Mouse (Mus musculus) cerebellum, adult 18-20 months (tissue): ENCODE measurements around the gene Dbndd2.
A peak's percentile ranks its signal among the peaks of the same experiment; 100 is the strongest.

ENCODE experiments used
- DNase-seq, 2 experiments: peaks; one replicate each; pipeline ENCODE4 v3.0.0; 2021

Gene Dbndd2

DNA sequence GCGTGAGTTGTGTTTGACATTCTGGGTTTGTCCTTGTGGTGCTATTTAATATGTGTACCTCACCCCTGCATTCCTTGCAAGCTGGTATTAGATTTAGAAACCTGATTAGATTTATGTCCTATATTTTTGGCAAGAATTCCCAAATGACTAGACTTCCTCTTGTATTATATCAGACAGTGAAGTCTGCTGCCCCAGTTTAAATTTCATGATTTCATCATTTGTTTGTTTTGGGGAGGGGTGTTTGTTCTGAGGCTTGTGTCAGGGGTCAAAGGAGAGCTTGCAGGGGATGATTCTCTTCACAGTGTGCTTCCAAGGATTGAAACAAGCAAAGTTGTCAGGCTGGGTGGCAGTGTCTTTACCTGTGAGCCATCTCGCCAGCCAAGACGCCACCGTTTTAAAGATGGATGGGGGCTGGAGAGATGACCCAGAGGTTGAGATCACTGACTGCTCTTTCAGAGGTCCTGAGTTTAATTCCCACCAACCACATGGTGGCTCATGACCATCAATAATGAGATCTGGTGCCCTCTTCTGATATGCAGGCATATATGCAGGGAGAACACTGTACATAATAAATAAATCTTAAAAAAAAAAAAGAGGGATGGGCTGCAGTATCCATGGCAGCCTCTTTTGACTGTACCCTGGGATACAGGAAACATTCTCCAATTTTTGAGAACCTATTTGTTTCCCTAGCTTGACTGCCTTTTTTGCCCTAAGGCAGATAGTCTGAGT, 19.9 kb downstream of the Dbndd2 start:
- DNase-seq = no peak

DNA sequence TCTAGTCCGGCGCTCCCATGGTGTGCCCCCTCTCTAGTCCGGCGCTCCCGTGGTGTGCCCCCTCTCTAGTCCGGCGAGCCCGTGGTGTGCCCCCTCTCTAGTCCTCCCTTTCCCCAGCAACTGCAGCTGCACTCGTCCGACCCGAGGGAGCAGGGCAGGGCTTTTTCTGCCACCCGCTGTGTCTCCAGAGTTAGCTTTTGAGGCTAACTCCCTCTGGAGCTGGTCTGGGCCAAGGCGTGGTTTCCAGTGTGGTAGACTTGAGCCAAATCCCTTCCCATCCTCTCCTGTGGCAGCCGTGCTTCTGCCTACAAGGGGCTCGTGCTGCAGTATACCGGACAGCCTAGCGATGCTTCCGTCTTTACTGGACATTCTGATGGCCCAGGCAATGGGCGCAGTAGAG, 21.9 kb downstream of the Dbndd2 start:
- no peak for DNase-seq

DNA sequence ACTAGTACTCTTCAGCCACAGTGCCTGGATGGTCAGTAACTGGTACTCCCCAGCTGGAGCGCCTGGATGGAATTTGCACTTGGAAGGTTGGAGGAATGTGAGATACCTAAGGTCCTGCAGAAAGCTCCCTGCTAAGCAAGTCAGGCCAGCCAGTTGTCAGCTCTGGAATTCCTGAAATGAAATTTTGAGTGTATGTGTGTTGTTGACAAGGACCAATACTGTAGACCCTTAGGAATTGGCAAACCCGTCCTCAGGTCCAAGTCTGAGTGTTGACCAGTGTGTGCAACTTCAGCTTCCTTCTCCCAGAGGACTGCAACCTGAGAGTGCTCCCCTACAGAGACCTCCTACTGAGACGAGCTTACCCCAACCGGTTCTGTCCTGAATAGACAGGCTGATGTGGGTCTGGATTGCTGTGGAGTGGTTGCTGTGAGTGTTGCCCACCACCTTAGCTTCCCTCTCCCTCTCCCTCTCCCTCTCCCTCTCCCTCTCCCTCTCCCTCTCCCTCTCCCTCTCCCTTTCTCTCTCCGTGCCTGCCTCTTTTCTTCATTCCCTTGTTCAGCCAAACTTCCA, 24.8 kb downstream of the Dbndd2 start:
- no peak for DNase-seq

DNA sequence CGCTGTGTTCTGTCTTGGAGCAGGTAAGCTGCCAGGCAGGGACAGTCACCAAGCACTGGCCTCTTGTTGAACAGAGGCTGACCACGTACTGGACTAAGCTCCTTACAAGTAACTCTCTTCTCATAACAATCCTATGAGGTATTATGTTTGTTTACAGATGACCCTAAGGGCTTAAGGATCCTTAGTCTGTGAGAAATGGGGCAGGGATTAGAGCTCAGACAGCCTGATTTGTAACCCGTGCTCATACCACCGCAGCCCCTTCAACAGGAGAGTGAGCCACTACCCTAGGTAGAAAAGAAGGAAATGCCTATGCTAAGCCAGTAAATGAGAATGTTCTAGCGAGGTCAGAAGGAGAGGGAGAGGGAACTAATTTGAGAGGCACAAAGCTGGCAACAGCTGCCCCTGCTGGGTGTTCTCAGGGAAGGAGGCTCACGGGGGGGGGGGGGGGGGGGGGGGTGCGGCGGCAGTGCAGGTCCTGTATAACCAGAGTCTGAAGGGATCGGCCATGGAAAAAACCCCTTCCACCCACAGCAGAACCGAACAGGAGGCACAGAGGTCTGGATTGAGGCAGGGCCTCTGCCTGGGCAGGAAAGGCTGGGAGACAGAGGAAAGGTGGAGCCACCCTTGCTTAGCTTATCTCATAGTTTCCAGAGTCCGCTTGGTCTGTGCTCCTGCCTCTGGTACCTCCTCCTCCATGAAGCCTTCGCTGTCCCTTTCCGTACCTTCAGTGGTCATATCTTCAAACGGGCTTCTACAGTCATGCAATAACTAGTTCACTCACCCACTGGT, 26.4 kb downstream of the Dbndd2 start:
- no peak for DNase-seq

DNA sequence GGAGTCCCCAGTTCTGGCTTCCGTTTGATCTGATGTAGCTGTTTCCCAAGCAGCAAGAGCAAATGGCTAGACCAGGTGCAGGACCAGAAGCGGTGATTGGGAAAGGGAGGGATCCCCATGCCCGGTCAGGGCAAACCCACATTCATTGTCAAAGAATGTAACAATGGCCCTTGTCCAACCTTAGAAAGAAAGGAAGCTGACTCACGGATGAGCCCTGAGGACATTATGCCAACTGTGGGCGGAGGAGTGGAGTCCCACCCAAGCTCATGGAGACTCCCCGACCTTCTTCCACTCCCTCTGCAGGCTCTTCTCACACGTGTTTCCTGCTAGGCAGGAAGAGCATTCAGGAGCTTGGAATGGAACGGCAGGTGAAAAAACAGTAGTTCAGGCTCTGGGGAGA, 27.5 kb downstream of the Dbndd2 start:
- no peak for DNase-seq

DNA sequence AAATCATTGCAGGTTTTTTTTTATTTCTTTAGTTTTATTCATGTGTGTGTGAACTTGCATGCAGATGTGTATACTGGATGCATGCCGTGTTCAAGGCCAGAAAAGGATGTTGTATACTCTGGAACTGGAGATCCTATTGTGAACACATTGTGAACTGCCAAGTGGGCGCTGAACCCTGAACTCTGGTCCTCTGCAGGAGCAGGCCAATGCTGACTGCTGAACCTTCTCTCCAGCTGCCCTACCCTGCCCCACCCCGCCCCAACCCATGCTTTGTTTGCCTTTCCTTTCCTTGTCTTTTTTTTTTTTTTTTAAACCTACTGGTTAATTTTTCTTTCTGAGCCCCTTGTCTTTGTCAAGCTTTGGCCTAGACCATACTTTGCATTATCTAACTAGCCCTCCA, 29.0 kb downstream of the Dbndd2 start:
- DNase-seq = no peak

DNA sequence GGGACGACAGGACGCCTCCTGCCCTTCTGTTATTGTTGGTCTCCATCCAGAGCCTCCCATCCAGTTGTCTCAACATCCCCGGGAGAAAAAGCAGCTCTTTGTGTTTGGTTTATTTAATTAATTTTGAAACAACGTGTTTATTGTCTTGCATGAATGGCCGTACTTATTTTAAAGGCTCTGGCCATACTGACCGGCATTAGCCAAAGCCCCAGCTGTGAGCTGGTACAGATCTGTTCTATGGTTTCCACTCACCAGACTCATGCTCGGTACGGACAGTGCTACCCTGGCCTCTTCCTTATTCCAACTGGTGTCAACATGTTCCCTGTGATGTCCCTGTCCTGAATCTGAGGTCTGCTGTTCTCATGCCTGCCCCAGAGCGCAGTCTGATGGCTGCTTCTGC, 30.0 kb downstream of the Dbndd2 start:
- DNase-seq = no peak

DNA sequence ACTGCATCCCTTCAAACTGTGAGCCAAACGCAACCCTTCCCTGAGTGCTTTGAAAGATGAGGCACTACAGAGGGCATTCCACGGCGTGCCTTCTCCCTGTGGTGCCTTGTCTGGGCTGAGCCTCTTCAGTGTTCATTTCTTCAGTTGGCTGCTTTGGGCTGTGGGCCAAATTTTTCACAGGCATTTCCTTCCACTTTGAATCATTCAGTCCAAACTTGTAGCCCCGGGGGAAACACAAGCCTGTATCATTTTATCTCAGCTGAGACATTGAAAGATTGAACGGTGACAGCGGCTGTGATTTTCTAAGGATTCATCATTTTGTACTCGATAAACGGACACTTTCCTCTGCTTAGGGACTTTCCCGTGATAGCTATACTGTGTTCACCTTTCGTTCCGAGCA, 30.7 kb downstream of the Dbndd2 start:
- no peak for DNase-seq

DNA sequence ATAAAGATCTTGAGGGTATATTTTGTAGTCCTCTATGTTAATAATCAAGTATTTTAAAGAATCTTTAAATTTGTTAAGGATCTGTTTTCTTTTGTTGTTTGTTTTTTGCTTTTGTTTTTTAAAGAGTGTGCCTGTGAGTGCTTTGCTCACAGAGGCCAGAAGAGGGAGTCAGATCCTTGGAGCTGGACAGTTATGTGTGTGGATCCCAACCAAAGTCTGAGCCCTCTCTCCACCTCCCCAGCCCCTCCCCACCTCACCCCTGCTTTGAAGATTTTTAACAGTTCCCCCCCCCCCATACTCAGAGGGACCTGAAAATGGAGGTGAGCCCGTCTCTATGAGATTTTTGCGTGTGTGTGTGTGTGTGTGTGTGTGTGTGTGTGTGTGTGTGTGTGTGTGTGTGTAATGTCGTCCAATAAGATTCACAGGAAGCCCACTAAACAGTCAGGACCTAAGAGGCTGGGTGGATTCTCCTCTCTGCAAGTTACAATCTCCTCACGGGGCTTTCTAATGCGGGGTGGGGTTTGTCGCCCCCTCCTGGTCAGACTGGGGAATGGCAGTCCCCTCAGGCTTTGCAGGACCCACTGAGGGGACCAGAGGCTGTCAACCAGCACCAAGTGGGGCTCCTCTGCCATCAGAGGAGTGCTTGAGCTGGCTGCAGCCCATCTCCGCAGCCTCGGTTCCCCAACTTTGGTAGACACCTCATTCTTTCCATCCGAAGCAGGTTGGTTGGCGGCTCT, 31.7 kb downstream of the Dbndd2 start:
- DNase-seq = peak; percentile 47 to 60

DNA sequence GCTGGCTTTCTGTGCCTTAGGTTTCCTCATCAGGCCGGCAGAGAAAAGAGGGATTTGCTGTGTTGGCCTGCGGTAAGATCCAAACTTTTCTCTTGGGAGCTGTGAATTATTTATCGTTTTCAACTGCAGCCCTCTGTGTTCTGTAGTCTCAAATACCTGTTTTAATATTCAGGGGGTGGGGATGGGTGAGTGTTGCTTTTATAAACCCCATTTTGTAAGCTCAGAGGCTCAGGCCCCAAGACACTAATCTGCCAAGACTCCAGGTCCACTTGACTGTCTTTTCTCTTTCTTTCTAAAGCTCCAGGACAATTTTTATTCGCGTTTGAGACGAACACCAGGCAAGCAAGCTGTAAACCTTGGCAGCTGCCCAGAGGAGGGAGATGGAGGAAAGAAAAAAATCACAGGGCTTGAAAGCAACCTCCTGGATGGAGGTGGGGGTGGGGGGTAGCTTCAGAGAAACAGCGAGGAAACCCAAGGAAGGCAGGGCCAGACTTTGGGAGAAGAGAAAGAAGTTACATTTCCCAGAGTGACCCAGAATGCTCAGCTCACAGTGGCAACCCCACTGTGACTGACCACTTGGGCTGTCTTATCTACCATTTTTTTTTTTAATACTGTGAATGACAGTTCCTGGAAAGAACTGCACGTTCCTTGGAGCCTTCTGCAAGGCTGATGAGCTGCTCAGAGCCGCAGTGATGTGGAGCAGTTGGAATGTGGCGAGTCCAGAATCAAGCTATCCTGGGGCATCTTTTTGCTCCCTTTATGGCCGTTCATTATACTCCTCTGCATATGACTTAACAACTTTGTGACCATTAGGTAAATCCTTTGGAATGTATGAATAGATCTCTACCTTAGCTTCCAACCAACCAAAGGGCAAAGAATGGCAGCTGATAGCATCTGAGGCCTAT, 32.6 kb downstream of the Dbndd2 start:
- DNase-seq = no peak

DNA sequence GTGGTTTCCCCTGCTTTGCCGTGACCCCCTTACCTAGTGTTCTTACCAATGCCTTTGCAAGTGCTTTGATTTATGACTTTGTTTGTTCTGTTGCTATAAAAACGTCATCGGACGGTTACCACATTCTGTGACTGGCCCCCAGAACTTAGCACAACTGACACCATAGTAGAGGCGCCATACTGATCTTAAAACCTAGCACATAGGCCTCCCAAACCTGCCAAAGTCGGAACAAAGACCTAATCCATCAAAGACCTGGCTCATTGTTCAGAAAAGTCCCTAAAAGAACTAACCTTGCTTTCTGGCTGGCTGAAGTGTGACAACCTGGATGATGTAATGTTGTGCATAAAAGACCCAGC, 33.2 kb downstream of the Dbndd2 start:
- DNase-seq = no peak

DNA sequence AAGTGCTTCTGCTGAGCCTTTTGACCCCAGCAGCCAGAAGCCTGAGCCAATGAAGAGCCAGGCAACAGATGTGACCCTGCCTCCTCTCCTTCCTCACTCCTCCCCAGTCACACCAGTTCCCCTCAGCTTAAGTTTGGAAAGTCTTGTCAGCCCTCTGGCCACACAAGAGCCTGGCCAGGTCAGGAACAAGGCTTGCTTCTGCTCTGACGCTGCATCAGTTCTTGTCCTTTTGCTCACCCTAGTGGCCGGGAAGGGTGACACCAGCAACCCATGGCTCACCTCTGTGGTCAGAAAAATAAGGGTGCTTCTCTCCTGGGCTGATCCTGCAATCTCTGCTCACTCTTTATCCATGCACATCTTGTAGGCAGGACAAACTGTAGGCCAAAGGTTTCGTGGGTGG, 34.9 kb downstream of the Dbndd2 start:
- peak; percentile 27 to 29 for DNase-seq

DNA sequence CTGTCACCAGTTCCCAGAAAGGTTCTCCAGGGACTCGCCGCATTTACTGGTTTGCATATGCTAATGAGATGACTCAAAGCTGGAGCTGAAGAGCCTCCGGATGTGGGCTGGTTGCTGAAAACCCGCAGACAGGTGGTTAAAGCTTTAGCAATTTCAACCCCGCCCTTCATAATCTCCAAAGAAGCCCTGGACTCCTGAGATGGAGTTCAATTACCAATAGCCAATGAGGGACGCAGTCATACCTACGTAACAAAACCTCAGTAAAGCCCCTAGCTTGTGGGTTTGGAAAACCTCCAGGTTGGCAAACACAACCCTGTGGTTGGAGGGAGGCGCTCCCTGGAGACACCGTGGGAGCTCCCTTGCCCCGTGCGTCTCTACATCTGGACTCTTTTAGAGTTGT, 35.9 kb downstream of the Dbndd2 start:
- DNase-seq = no peak

DNA sequence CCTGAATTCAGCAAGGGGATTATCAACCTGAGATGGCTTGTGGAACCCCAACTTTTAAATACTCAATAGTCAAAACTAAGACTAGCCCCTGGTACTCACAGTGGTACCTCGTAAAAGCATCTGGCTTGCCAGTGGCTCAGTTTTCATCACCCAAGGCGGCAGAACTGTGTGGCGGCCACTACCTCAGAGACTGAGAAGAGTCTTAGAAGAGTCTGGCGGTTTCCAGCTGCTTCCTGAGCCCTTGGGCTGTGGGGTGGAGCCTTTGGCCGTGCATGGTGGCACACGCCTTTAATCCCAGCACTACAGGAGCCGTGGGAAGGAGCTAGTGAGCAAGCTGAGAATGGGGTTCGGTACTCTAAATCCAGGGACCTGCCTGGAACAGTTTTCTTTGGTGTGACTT, 36.4 kb downstream of the Dbndd2 start:
- no peak for DNase-seq

DNA sequence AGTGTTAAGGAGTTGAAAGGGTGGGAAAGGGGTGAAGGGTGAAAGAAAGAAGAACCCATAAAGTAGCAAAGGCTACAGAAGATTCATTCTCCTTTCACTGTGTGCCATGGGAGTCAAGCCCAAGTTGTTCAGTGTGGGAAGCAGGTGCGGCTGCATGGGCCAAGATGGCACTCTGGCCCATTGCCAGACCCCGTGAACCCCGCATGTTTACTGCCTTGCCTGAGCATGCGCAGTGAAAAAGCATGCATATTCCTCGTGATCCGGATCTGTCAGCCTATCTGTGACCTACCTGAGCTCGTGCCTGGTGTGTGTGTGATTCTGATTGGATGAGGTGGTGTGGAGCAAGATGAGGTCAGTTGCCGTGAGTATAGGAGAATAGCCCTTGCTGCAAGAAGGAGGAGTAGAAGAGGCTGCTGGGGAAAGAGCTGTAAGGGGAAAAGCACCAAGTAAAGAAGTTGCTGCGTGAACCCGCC, 37.4 kb downstream of the Dbndd2 start:
- peak in 1 of 2 experiments; percentile 16 for DNase-seq

DNA sequence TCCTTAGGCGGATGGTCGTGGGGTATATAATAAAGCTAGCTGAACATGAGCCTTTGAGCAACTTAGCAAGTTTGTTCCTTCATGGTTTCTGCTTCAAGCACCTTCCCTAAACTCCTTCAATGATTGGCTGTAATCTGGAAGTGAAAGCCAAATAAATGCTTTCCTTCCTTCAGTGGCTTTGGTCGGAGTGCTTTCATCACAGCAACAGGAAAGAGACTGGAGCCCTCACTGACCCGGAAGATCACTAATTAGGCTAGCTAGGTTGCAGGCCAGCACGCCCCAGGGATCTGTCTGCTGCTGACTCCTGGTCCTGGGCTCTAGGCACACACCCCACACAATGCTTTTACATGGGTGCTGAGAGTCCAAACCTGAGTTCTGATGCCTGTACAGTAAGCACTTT, 42.7 kb downstream of the Dbndd2 start:
- no peak for DNase-seq

DNA sequence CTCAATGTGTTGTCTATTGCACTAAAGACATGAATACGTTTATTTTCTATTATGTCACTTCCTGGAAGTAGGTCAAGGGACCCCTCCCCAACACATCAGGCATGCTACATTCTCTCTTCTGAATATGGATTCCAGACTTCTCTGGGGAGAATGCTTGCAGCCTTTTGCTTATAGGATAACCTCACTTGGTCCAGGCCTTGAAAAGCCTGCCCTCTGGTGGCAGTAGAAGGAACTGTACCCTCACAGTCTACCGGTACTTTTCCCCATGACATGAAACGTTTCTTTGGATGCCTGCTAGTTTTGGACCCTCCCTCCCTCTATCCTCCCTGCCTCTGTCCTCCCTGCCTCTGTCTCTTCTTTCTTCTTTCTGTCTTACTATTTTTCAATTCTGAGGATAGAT, 45.3 kb downstream of the Dbndd2 start:
- peak; percentile 75 to 82 for DNase-seq

DNA sequence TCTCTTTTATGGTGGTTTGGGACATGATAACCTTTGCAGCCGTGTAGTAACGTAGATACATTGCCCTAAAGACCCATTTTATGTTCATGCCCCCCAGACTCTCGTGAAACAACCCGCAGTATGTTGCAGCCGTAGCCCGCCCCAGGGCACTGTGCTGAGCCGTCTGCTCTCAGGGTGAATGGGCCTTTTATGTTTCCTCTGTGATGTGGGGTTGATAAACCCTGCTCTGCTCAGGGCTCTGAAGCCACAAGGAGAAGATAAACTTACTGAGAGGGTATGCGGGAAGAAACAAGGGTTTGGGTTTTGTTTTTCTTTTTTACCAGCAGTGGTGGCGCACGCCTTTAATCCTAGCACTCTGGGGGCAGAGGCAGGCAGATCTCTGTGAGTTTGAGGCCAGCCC, 48.4 kb downstream of the Dbndd2 start:
- DNase-seq = no peak

DNA sequence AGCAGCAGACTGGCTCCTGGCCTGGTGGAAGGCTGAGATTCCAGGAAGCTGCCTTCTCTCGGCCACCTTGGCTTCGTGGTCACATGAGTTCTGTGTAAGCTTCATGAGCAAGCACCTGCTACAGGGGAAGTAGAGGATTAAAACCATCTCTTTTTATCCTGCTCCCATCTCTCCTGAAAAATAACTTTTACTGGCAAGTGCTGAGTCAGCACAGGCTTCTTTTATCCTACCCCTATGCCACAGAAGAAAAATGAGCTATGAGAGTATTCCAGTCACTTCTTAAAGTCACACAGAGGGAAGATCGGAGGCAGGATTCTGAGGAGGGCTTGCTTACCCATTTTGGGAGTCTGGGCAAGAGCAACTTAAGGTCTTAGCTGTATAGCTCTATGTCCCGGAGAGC, 51.1 kb downstream of the Dbndd2 start:
- DNase-seq = no peak

DNA sequence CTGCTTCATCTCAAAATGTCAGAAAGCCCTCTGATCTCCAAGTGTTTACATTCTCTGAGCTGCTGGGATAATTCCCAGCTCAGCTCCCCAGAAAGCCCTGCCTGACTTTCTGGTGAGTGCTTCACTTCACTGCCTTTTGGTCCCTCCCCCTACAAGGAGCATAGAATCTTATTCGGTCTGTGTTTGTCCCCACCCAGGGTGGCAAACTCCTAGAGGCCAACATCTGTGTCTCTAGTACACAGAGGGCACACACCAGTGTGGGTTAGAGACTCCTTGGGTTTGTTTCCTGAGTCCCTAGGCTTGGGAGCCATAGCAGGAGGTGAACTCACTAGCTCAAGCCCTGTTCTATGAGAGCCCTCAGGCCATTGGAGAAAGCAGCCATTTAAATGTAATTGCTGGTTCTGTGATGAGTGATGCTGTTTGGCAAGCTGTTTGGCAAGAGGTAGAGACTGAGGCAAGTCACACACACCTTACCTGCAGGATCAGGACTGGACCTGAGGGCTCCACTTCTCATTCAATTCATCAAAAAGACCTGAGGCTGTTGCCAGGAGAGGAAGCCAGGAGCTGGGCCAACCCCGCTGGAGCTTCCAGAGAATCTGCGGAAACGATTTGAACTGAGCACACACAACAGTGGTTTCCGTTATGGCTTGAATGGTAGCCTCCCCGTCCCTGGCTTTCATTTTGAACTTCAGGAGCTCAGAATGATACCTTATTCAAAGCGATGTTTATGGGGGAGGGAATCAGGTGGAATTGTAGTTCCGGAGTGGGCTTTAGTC, 54.9 kb downstream of the Dbndd2 start:
- DNase-seq = no peak

DNA sequence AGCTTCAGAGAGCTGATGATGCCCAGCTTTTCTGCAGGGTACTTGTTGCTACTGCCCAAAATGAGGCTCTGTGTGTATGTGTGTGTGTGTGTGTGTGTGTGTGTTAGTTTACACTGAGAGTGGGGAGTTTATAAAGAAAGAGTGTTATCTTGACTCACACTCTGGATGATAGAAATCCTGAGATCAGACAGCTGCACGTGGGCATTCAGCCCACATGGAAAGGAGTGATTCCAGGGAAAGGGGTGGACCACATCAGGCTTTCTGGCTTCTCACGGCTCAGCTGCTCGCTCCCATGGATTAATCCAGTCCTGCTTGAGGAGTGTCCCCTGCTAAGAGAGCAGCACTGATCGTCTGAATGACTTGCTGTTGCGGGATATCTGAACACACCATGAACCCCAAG, 56.2 kb downstream of the Dbndd2 start:
- DNase-seq = no peak

DNA sequence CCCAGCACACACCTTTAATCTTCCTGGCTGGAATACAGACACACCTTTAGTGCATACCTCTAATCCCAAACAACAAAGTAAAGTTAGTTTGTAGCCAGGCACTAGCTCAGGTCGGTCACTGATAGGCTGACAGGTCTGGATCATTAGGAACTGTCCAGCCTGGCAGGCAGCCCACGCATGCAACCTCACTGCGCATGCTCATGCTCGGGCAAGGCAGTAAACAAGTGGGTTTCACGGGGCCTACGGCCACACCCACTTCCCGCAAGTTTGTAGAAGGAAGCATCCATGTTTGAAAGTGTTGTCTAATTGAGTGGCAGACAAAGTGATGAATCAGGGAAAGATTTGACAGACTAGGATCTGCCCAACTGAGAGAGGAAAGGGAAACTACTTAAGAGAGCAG, 56.7 kb downstream of the Dbndd2 start:
- no peak for DNase-seq
